Mouse (Mus musculus): Measurements from ENCODE around the gene Ptpdc1.
A peak's percentile ranks its signal among the peaks of the same experiment; 100 is the strongest.

GRCm38 (mm10) chr13:48639570-48639969 lies 14.1 kb upstream of the Ptpdc1 start:
- no peak for TF ChIP-seq USF1 (IDR thresholded peaks at IDR 0.05; ENCODE audit: low read depth)
- peak; percentile 65 for TF ChIP-seq CTCF (IDR thresholded peaks at IDR 0.05; ENCODE audit: control insufficient read depth, insufficient read depth, insufficient read length)
- TF ChIP-seq CEBPB (IDR thresholded peaks at IDR 0.05; ENCODE audit: low read depth): no peak
- no peak for TF ChIP-seq MAX (IDR thresholded peaks at IDR 0.05)

All from C2C12 (cell line).